Mouse (Mus musculus): ENCODE measurements around the gene S1pr3.
A peak's percentile ranks its signal among the peaks of the same experiment; 100 is the strongest.

Gene S1pr3

GRCm38 (mm10) chr13:51407541-51408217 lies 760 bp upstream of the S1pr3 start:
- DNase-seq, result peak; percentile 45 to 52

DNA sequence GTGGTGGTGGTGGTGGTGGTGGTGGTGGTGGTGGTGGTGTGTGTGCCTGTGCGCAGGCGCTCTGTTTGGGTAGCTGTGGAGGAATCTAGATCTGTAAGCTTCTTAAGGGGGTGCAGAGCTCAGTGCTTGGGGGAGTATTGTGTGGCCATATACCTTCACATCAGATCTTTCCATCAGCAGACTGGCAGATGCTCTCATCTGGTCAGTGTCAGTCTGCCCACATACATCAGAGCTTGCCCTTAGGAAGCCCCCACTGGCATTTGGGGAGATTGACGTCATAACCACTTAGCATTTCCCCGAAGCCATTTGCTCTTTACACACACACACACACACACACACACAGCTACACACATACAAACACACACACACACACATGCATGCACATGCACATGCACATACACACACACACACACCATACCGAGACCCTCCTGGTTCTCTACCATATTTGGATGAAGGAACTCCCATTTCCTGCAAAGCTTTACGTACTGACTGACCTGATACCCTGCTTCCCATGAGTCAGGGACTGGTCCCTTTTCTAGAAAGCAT lies 1.6 kb downstream of the S1pr3 start:
- DNase-seq, result no peak

GRCm38 (mm10) chr13:51411243-51411642 lies 2.8 kb downstream of the S1pr3 start:
- no peak for DNase-seq

- DNase-seq, result no peak
These were observed 3.4 kb downstream of the S1pr3 start for GRCm38 (mm10) chr13:51411696-51412430.

DNA sequence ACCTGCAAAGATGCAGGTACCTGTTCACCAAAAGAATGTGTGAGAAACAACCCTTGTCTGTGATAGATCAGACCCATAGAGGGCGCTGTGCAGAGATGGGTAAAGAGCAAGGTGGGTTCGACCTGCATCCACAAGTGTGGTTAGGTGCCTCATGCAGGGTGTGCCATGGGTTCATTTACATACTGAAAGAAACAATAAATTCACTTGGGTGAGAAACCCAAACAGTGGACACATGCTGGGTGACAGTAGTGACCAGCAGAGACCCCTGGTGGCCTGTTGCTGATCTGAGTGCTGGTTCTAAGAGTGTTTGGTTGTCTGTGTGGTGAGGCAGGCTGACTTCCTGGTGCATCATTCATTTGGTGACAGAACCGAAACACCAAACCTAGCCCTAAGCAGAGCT lies 5.0 kb downstream of the S1pr3 start:
- DNase-seq, result peak; percentile 69 to 74

DNA sequence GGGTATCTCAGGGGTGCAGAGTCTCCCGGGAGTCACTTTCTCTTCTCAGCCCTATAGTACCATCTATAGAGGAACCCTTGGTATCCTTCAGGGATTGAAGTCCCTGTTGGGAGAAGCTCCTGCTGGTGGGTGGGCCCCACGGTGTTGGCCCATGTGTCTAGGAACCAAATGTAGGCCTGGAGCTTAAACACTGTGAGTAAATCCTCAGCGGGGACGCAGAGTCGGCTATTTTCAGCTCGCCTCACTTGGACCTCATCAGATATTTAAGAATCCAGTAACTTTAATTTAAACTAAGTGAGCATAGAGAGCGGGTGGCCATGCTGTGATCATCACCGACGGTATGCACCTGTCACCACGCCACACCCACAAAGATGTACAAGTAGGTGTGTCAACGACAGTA lies 8.3 kb downstream of the S1pr3 start:
- no peak for DNase-seq

DNA sequence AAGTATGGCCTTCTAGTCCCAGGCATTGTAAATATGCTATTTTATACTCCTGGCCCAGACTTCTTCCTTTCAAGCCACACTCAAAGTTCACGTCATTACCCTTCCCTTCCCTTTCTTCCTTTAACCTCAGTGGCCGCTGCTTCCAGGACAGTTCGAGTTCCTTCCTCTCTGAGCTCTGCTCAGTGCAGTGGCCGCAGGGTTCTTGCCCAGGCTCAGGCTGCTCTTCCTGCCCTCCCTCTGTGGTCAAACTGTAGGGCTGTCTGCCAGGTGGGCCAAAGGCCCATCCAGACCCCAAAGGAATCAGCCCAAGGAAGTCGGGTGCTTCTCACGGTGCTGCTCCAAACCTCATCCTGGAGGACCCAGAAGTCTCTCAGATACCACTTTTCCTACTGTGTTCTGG lies 9.4 kb downstream of the S1pr3 start:
- peak; percentile 46 to 54 for DNase-seq

GRCm38 (mm10) chr13:51418268-51418941 lies 10.0 kb downstream of the S1pr3 start:
- peak; percentile 98 for DNase-seq

DNA sequence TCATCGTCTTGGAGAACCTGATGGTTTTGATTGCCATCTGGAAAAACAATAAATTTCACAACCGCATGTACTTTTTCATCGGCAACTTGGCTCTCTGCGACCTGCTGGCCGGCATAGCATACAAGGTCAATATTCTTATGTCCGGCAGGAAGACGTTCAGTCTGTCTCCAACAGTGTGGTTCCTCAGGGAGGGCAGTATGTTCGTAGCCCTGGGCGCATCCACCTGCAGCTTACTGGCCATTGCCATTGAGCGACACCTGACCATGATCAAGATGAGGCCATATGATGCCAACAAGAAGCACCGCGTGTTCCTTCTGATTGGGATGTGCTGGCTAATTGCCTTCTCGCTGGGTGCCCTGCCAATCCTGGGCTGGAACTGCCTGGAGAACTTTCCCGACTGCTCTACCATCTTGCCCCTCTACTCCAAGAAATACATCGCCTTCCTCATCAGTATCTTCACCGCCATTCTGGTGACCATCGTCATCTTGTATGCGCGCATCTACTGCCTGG lies 10.6 kb downstream of the S1pr3 start:
- DNase-seq, result no peak

- DNase-seq, result no peak
These were observed 11.1 kb downstream of the S1pr3 start for GRCm38 (mm10) chr13:51419501-51419900.

- DNase-seq, result no peak
These were observed 12.4 kb downstream of the S1pr3 start for GRCm38 (mm10) chr13:51420861-51421260.

DNA sequence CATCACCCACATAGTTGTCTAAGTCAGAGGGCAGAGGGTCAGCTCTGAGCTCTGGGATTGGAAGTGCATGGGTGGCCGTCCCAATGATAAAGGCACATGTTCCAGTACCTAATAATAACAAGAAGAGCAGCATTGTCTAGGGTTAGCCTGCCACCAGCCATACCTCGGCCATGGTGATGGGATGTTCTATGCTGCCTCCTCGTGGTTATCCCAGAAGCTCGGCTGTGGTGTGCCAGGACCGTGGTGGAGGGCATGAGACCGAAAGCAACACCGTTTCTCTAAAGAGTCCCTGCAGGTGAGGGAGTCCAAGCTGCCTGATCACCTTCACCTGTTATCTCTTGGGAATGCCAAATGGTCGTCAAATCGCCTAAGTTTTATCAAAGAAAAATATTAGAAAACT lies 15.2 kb downstream of the S1pr3 start:
- DNase-seq, result no peak

DNA sequence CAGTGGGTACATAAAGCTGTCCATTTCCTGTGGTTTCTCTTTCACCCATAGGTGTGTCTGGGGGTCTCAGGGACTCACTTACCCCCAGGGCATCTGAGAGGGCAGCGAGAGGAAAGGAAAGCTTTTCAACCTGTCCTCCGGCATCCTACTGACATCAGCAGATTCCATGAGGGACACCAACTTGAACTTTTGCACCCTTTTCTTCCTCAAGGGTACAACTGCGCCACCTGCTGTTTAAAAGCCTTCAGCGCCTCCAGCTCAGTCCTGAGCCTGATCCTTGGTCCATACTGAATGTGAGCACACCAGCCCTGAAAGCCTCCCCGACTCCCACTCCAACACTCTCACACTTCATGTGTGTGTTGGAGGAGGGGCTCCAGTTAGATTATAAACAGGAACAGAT lies 16.2 kb downstream of the S1pr3 start:
- peak; percentile 89 for DNase-seq

GRCm38 (mm10) chr13:51425662-51426443 lies 17.4 kb downstream of the S1pr3 start:
- no peak for DNase-seq

GRCm38 (mm10) chr13:51433371-51433770 lies 24.9 kb downstream of the S1pr3 start:
- no peak for DNase-seq

DNA sequence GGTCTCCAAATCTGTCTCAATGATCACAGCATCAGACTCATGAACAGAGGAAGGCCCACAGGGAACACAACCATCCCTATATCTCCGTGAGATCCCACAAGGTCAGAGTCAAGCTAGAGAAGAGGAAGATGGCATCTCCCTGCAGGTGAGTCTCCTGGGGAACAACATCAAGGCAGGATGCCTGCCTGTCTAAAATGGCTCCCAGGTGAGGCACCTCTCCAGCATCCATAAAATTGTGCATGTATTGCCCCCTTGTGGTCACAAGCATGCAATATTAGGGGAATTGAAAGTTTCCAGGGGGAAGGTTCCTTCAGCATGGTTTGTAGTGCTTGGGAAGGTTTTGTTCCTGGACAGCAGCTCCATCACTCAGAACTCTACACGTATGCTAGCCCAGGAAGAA lies 26.0 kb downstream of the S1pr3 start:
- DNase-seq, result peak in 1 of 2 experiments; percentile 25

- DNase-seq, result peak in 1 of 2 experiments; percentile 43
These were observed 26.7 kb downstream of the S1pr3 start for GRCm38 (mm10) chr13:51435146-51435545.

- DNase-seq, result no peak
These were observed 29.0 kb downstream of the S1pr3 start for GRCm38 (mm10) chr13:51437105-51438085.

- DNase-seq, result no peak
These were observed 34.5 kb downstream of the S1pr3 start for GRCm38 (mm10) chr13:51442922-51443321.

- no peak for DNase-seq
These were observed 38.1 kb downstream of the S1pr3 start for GRCm38 (mm10) chr13:51446550-51446949.

- DNase-seq, result no peak
These were observed 47.9 kb downstream of the S1pr3 start for GRCm38 (mm10) chr13:51456190-51456878.

Measured in kidney, postnatal 4 days (tissue).